In the genomic region with DNA sequence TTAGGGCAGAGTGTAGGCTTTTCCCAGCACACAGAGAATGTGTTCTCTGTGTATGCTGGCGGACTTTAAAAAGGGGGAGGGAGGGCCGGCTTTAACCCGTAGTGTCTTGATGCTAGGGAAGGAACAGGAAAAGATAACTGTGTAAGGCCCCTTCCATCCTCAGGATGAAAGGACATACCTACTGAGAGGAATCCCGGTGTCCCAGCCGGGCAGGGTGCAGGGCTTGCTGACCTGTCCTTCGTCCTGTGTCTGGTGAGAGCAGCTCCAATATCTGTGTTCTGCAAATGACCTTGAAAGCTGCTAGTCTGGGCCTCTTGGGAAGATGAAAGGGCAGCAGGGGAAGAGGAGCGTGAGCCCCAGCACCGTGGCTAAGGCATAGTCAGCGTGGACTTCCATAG, we compare ENCODE assay signal across 1 mouse cellular context.
TF ChIP-seq lines count a peak whose summit lies in the region.

No protein-coding gene starts in this region.

TF ChIP-seq in MEL, 35 proteins besides CTCF, POLR2A, EP300 and RAD21 (continued from another document):
- TF ChIP-seq MAFK (IDR thresholded peaks at IDR 0.05; ENCODE audit: borderline replicate concordance, low read depth, low read length) (no peak), SMC3 (IDR thresholded peaks at IDR 0.05; ENCODE audit: low read depth, low read length) (no peak)
TF ChIP-seq in MEL: peak in this region for 0.
